Comparison of ENCODE assay signal across 22 mouse cellular contexts in the genomic region with DNA sequence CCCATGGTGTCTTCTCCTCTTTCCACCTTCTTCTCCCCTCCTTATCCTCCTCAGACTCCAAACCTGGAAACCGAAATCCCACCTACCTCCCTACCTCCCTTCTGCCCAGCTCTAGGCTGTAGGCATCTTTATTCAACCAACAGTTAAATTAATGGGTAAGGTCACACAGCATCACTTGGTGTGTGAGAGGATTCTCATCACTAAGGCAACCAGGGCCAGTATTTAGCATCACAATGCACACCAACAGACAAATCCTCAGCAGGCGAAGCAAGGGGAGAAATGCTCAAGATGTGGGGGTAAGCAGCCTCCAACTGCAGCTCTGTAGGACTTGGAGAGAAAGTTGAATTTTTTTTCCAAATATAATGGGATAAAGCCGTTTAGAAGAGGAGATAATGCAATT. TPM values are rescaled to one million over a fixed set of nuclear protein-coding genes. Genes with fewer than 3 reads are reported as not detected.
DNase-seq lines count a peak whose midpoint lies in the region; ATAC-seq and TF ChIP-seq lines count a peak whose summit lies in the region.
"Had no signal": no experiment of that assay in that cellular context is flagged by ENCODE, and none has a peak within 500 bp of the region (broad histone marks: within the 10 kb centered on the region; RNA-seq: fewer than 3 reads in every experiment).

No protein-coding gene starts in this region.

- no peaks in the 10 kb centered on the region for H3K36me3 ChIP-seq in forebrain, embryonic 16.5 days (ENCODE audit: control insufficient read depth, insufficient read depth)
- H3K36me3 ChIP-seq in forebrain, postnatal 0 days (ENCODE audit: insufficient read depth): no peaks in the 10 kb centered on the region
- H3K36me3 ChIP-seq in testis, adult 2 months (ENCODE audit: control insufficient read depth, insufficient read depth, low read length): no peaks in the 10 kb centered on the region
- no peaks in the 10 kb centered on the region for H3K36me3 ChIP-seq in midbrain, embryonic 11.5 days (ENCODE audit: control insufficient read depth, insufficient read depth, low read length)
- H3K36me3 ChIP-seq: intestine, embryonic 15.5 days; limb, embryonic 15.5 days; liver, embryonic 15.5 days had no signal

- no peaks in the 10 kb centered on the region for H3K9me3 ChIP-seq in forebrain, embryonic 16.5 days (ENCODE audit: control insufficient read depth, low read length)
- no peaks in the 10 kb centered on the region for H3K9me3 ChIP-seq in forebrain, postnatal 0 days (ENCODE audit: low read length)
- no peaks in the 10 kb centered on the region for H3K9me3 ChIP-seq in midbrain, embryonic 11.5 days (ENCODE audit: control insufficient read depth, low read length)
- H3K9me3 ChIP-seq: heart, embryonic 15.5 days; intestine, embryonic 15.5 days; limb, embryonic 15.5 days; liver, embryonic 15.5 days had no signal

- H3K9ac ChIP-seq in forebrain, embryonic 16.5 days (replicated peaks; ENCODE audit: low read depth, low read length): no peak overlapping the region
- H3K9ac ChIP-seq in forebrain, postnatal 0 days: no peak overlapping the region
- H3K9ac ChIP-seq in midbrain, embryonic 11.5 days (ENCODE audit: low read length): no peak overlapping the region
- H3K9ac ChIP-seq: heart, embryonic 15.5 days; intestine, embryonic 15.5 days; limb, embryonic 15.5 days; liver, embryonic 15.5 days had no signal

- no peak overlapping the region for H3K4me3 ChIP-seq in forebrain, embryonic 16.5 days (replicated peaks; ENCODE audit: low read length)
- no peak overlapping the region for H3K4me3 ChIP-seq in forebrain, postnatal 0 days (ENCODE audit: low read depth, low read length)
- peak overlapping the region; percentile 65; the same call in 1 of the 2 replicates for H3K4me3 ChIP-seq in testis, adult 2 months (ENCODE audit: control insufficient read depth, low read depth, low read length)
- H3K4me3 ChIP-seq in midbrain, embryonic 11.5 days (ENCODE audit: low read depth, low read length): no peak overlapping the region
- H3K4me3 ChIP-seq: heart, adult 2 months; heart, embryonic 15.5 days; intestine, embryonic 15.5 days; limb, embryonic 15.5 days; liver, embryonic 15.5 days had no signal

- 21% methylated on average over 3 of the region's 3 CpGs for whole genome bisulfite sequencing in forebrain, embryonic 16.5 days
- WGBS in forebrain, postnatal 0 days: 21% methylated on average over 3 of the region's 3 CpGs
- WGBS in midbrain, embryonic 11.5 days: 9% methylated on average over 3 of the region's 3 CpGs

- peak; percentile 36; the same call in 1 of the 2 replicates for ATAC-seq in forebrain, embryonic 16.5 days
- no peak for ATAC-seq in forebrain, postnatal 0 days
- ATAC-seq in midbrain, embryonic 11.5 days (ENCODE audit: low FRiP score): peak; percentile 80
- ATAC-seq: activated CD4-positive, CD25-positive, alpha-beta regulatory T cell, adult 4 months; intestine, embryonic 15.5 days had no signal

- no peak for DNase-seq in forebrain, postnatal 0 days
- no peak for DNase-seq in testis, postnatal 10 days (ENCODE audit: low spot score)
- peak; percentile 90 for DNase-seq in midbrain, embryonic 11.5 days (ENCODE audit: low spot score, missing footprints)
- DNase-seq in cerebellum, postnatal 14 days: no peak
- DNase-seq in layer of hippocampus, adult 8-10 months (ENCODE audit: low spot score in 2 of 2): no peak
- DNase-seq: adrenal gland, postnatal 10 days; cerebellum, adult 11 months; cerebellum, postnatal 36 days; gastrocnemius, postnatal 10 days; heart, adult 2 months; kidney, adult 9 months; kidney, postnatal 25 days; right cerebral cortex, postnatal 14 days; thymus, adult 2 months had no signal

- H3K27ac ChIP-seq in forebrain, embryonic 16.5 days (ENCODE audit: low read length): no peak overlapping the region
- H3K27ac ChIP-seq in forebrain, postnatal 0 days (ENCODE audit: low read depth, low read length): no peak overlapping the region
- H3K27ac ChIP-seq in testis, adult 2 months (ENCODE audit: control insufficient read depth, insufficient read depth, low read depth, low read length): no peak overlapping the region
- peak overlapping the region; percentile 40; the same call in 1 of the 2 replicates for H3K27ac ChIP-seq in midbrain, embryonic 11.5 days (ENCODE audit: low read depth, low read length)
- H3K27ac ChIP-seq: heart, adult 2 months; heart, embryonic 15.5 days; intestine, embryonic 15.5 days; limb, embryonic 15.5 days; liver, embryonic 15.5 days; macrophage had no signal

- peaks cover 5% of the 10 kb centered on the region; the same call in 1 of the 2 replicates for H3K4me1 ChIP-seq in forebrain, embryonic 16.5 days (replicated peaks; ENCODE audit: control insufficient read depth, insufficient read depth, low read length)
- 0 out of 2 replicates have a peak, but pooled peaks cover 6% of the 10 kb centered on the region for H3K4me1 ChIP-seq in forebrain, postnatal 0 days (ENCODE audit: insufficient read depth)
- H3K4me1 ChIP-seq in testis, adult 2 months (ENCODE audit: control insufficient read depth, insufficient read depth, low read length): peaks cover 3% of the 10 kb centered on the region
- peaks cover 26% of the 10 kb centered on the region for H3K4me1 ChIP-seq in midbrain, embryonic 11.5 days (ENCODE audit: control insufficient read depth, insufficient read depth, low read length)
- H3K4me1 ChIP-seq: heart, embryonic 15.5 days; intestine, embryonic 15.5 days; liver, embryonic 15.5 days had no signal

- H3K27me3 ChIP-seq in forebrain, embryonic 16.5 days (replicated peaks; ENCODE audit: control insufficient read depth, insufficient read depth, low read length): no peaks in the 10 kb centered on the region
- H3K27me3 ChIP-seq in forebrain, postnatal 0 days (ENCODE audit: insufficient read depth, low read length): no peaks in the 10 kb centered on the region
- no peaks in the 10 kb centered on the region for H3K27me3 ChIP-seq in testis, adult 2 months (ENCODE audit: control insufficient read depth, insufficient read depth, low read length)
- H3K27me3 ChIP-seq in midbrain, embryonic 11.5 days (ENCODE audit: control insufficient read depth, insufficient read depth, low read length): no peaks in the 10 kb centered on the region
- H3K27me3 ChIP-seq: heart, embryonic 15.5 days; intestine, embryonic 15.5 days; limb, embryonic 15.5 days; liver, embryonic 15.5 days had no signal

- no peak for TF ChIP-seq POLR2A in testis, adult 2 months (IDR thresholded peaks at IDR 0.05; ENCODE audit: control insufficient read depth, low read depth, low read length)

- no peak for TF ChIP-seq CTCF in forebrain, postnatal 0 days (IDR thresholded peaks at IDR 0.05; ENCODE audit: low read depth)
- TF ChIP-seq CTCF in testis, adult 2 months (IDR thresholded peaks at IDR 0.05; ENCODE audit: control insufficient read depth, insufficient read depth, insufficient replicate concordance, low read depth, low read length): no peak

- H3K4me2 ChIP-seq in forebrain, embryonic 16.5 days (ENCODE audit: low read length): no peak overlapping the region
- no peak overlapping the region for H3K4me2 ChIP-seq in forebrain, postnatal 0 days (ENCODE audit: low read depth)
- H3K4me2 ChIP-seq in midbrain, embryonic 11.5 days: no peak overlapping the region
- H3K4me2 ChIP-seq: heart, embryonic 15.5 days; intestine, embryonic 15.5 days; limb, embryonic 15.5 days; liver, embryonic 15.5 days had no signal

RNA-seq across cellular contexts. Expression of gene Txlnb, which starts 35.0 kb away (rescaled TPM):
- 0.37 and 0.46 TPM in 2 replicates for polyA plus RNA-seq in forebrain, embryonic 16.5 days (2015; fragmentation: Nextera tagmentation; extraction: Ambion mirVana)
- total RNA-seq in forebrain, postnatal 0 days (2014; rRNA removed): 0.31 and 0.62 TPM in 2 replicates
- polyA plus RNA-seq in forebrain, postnatal 0 days (2015; fragmentation: Nextera tagmentation; extraction: Ambion mirVana): 0.28 and 0.53 TPM in 2 replicates
- 0.53 and 0.61 TPM in 2 replicates for polyA plus RNA-seq in testis, adult 2 months (2012; rRNA removed)
- 5.8 TPM in 2 replicates for polyA plus RNA-seq in midbrain, embryonic 11.5 days (2014; fragmentation: Nextera tagmentation; extraction: Ambion mirVana)
- 1 to 10 TPM in 3 of 4 experiments, under 1 TPM in 1; 0.99 to 1.8 (median 1.2) TPM for total RNA-seq in layer of hippocampus, adult 8-10 months (2022)
